Mouse (Mus musculus): Measurements from ENCODE around the gene Celf2. TPM values are rescaled to one million over a fixed set of nuclear protein-coding genes. Genes with fewer than 3 reads are reported as not detected.

Gene Celf2
- total RNA-seq, 2 experiments from 2014 or later: 20.0 to 40.5 TPM

DNA sequence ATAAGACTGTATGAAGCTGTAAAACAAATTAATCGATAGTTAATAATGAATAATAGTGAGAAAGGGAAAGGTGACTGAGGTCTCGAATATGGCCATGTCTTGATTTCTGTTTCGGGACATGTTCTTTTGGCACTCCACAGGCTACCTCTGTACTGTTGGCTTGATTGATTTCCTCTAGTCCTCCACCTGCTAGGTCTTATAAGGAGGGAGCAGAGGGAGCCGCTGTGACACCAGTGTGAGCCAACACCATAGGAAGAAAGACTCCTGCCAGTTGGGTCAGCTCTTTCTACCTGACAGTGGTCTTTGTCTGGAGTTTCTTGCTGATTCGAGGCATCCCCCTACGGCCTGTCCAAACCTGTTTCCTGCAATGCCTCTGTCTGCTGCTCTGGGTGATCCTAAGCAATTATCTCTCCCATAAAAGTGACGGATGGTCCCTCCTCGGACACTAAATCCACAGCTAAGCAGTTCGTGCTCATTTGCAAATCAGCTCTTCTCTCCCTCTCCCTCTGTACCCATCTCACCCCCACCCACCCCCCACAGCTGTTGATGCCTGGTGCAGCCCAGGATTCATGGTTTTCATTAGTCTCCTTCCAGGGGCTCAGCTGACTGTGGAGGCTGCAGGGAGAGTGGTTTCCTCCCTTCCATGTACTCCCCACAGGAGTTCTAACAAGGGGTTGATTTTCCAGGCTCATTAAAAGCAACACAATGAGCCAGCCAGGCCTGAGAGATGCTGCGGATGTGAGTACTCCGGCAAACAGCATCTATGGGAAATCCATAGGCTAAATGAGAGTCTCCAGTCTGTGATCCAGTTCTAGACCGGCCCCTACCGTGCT is 1003.2 kb downstream of the Celf2 start:
- no peak for ATAC-seq (replicated peaks; ENCODE audit: low FRiP score, poor library complexity, severe bottlenecking)

DNA sequence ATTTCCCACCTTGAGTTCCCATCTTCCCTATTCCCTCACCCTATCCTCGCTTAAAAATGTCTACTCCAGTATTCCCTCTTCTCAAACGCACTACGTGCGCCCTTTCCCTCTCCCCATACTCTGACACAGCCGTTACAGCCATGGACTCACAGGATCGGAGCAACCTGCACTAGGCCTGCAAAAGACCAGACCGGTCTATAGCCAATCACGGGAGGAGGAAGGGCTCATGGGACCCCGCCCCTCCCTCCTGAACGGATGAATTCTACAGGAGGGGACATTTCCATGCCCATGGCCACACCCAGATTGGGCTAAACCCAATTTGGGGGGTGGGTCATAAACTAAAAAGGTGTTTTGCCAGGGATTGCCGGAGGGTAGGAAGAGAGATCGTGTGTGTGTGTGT is 1003.8 kb downstream of the Celf2 start:
- no peak for ATAC-seq (replicated peaks; ENCODE audit: low FRiP score, poor library complexity, severe bottlenecking)

DNA sequence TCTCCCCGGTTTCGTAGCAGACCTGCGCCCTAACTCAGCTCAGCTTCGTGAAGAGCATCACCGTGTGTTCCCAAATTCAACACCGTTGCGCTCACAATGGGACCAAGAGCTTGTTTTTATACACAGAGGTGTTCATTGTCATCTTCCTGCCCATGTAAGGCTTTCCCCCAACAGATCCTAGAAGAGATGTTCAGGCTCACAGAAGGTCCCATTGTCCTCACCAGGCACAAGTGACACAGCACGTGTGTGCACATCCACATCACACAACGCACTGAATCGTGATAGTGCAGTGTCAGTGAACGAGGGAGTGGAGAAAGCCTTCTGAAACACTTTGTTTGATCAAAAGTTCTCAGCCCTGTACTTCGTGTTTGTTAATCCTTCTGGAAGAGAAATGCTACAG is 1011.3 kb downstream of the Celf2 start:
- no peak for ATAC-seq (replicated peaks; ENCODE audit: low FRiP score, poor library complexity, severe bottlenecking)

DNA sequence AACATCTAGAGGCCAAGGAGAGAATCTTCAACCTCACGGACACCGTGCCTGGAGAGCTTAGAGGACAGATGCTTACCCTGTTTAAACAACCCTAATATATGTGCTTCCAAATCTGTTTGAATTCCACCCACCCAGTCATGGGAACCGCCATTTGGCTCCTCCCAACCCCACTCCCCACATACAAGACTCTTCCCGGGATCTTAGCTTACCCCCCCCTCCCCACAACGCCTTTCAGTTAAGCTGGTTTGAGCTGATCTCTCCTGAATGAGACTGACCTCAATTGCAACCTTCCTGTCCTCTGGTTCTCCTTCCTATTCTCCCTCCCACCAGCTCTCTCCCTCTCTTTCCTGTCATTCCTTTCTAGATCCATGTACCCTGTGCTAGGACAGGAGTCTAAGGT is 1011.7 kb downstream of the Celf2 start:
- no peak for ATAC-seq (replicated peaks; ENCODE audit: low FRiP score, poor library complexity, severe bottlenecking)

DNA sequence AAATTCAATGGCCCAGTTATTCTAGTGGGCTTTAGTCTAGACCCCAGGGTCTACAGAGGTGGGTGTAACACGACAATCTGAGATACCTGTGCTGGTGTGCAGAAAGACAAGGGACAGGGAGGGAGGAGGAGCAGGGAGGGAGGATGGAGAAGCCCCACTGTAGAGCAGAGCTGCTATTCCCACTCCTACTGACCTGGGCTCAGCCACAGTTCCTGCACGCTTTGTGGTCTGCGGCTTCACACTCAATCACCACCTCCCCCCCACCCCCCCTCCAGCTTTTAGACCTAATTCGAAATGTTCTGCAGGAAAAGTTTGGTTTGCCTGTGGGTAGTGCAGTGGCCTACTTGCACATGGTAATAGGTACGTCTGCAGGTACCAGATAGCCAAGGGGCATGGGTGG is 1015.5 kb downstream of the Celf2 start:
- no peak for ATAC-seq (replicated peaks; ENCODE audit: low FRiP score, poor library complexity, severe bottlenecking)

DNA sequence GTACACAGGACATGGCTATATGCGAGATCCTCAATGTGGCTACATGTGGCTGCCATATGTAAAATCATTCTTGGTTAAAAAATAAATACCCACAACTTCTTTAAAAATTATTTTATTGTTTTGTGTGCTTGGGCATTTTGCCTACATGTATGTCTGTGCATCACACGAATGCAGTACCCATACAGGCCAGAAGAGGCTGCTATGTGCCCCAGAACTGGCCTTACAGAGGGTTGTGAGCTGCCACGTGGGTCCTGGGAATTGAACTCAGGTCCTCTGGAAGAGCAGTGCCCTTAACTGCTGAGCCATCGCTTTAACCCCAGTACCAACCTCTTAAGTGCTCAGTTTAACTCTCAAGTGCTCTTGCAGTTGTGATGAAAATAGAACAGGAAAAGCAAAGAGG is 1018.5 kb downstream of the Celf2 start:
- ATAC-seq (replicated peaks; ENCODE audit: low FRiP score, poor library complexity, severe bottlenecking): no peak

DNA sequence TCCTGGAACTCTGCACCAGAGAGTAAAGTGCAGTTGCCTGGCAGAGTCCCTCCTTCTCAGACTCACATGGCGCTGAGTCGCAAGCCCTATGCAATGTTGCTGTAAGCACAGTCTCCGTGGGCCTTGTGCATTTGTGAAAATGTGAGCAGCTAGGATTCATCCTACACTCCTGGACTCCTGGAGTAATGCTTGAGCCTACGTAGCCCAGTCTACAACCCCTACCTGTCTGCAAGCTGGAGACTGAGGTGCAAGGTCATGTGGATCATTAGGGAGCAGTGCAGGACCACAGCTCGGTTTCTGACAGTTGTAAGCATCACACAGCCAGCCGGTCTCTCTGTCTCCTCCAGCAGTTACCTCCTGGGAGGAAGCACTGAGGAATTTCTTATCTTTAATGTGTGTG is 1019.3 kb downstream of the Celf2 start:
- ATAC-seq (replicated peaks; ENCODE audit: low FRiP score, poor library complexity, severe bottlenecking): no peak

Data from erythroblast, adult 5-6 weeks (primary cell).